Mouse (Mus musculus): Measurements from ENCODE around the gene Vps53.
"Not testable (repeated sequence)": the region's sequence is repeated elsewhere in the genome, so short reads cannot be mapped to it uniquely, and the experiment has no call there.

Vps53 gene

DNA sequence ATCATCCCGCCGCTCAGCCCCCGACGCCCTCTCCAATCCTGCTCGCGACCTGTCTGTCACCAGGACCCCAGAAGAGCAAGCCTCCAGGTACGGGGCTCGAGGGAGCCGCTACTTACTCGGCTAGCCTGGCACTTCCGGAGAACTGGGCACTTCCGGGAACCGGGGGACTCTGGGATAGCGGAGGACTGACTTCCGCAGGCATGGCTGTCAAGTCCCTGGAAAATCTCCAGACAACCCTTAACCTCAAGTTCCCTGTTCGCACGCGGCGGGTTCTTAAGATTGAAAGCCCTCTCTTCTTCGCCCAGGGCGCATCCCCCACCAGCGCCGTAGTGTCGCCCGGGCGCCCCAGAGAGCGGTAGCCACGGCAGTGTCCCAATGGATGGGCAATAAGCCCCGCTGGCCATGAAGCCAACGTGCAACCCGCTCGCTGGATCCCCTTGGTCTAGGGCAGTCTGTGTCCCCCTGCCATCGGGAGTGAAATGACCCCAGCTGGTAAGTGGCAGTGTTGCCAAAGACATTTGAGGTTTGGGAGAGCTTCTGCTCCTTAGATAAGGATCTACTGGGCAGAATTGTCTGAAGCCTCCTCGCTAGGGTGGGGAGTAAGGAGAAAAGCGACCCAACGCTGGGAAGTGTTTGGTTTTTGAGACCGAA lies at the start of gene Vps53, which contains the start of gene Fam57a:
Vps53 (minus strand) TSS at position 153 of the 651 bp plus-strand sequence.
Fam57a (plus strand) TSS at position 177 of the 651 bp plus-strand sequence.
- Histone ChIP-seq H3K27me3 (ENCODE audit: control insufficient read depth, insufficient read depth, low read length, poor library complexity, severe bottlenecking) (no peaks in the 10 kb centered on the region), H3K36me3 (ENCODE audit: control insufficient read depth, insufficient read depth, low read length, poor library complexity, severe bottlenecking) (no peaks in the 10 kb centered on the region)
- peak; percentile 68 for DNase-seq (ENCODE audit: low read depth, low spot score)

DNA sequence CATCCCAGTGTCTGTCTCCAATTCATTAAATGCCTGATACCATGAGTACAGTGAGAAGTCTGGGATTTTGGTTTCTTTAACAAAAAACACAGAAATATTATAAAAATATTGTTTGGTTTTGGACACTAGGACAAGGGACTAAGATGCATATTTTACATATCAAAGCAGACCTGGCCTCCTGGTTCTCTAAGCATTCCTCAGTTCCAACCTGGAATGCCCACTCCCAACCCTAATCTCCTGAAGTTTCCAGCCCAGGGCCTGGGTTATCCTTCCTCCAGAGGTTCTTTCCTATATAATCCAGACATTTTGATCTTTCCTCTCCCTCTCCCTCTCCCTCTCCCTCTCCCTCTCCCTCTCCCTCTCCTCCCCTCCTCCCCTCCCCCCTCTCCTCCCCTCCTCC lies 45.6 kb upstream of the Vps53 start:
- Histone ChIP-seq H3K27me3 (ENCODE audit: control insufficient read depth, insufficient read depth, low read length, poor library complexity, severe bottlenecking) (no peaks in the 10 kb centered on the region), H3K36me3 (ENCODE audit: control insufficient read depth, insufficient read depth, low read length, poor library complexity, severe bottlenecking) (peaks cover 8% of the 10 kb centered on the region; the same call in 1 of the 2 replicates)
- no peak for DNase-seq (ENCODE audit: low read depth, low spot score)

DNA sequence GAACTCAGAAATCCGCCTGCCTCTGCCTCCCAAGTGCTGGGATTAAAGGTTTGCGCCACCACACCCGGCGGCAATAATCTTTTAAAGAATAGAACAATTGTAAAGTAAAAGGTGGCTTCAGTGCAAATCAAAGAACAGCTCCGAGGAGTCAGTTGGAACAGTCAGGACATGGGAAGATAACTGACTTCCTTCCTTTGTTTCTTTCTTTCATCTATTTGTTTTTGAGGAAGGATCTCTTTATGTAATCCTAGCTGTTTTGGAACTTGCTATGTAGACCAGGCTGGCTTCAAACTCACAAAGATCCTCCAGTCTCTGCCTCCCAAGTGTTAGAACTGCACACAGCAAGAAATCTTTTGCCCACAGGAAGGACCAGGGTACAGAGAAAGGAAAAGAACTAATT lies 45.2 kb upstream of the Vps53 start:
- peaks cover 8% of the 10 kb centered on the region; the same call in 1 of the 2 replicates for H3K36me3 ChIP-seq (ENCODE audit: control insufficient read depth, insufficient read depth, low read length, poor library complexity, severe bottlenecking)
- no peak for DNase-seq (ENCODE audit: low read depth, low spot score)
- no peaks in the 10 kb centered on the region for H3K27me3 ChIP-seq (ENCODE audit: control insufficient read depth, insufficient read depth, low read length, poor library complexity, severe bottlenecking)

DNA sequence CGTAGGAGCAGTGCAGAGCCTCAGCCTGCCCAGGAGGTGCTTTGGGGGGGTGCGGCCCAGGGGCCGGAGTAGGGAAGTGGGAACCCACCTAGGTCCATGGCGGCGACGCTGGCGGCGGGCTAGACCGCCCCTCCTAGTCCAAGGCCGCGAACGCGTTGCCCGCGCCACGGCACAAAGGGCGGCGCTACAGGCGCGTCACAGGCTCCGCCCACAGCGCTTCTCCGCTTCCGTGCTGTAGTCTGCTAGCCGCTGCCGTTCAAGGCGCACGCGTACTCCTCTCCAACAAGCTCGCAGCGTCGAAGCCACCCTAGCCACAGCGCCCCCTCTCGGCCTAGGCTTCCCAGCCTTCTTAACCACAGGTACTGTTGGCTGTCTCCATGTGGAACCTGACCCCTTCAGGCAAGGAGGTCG lies 37.9 kb upstream of the Vps53 start, which contains the start of the genes Dbil5 and Gemin4:
Dbil5 (plus strand) TSS at position 219 of the 411 bp plus-strand sequence.
Gemin4 (minus strand) TSS at position 275 of the 411 bp plus-strand sequence.
- DNase-seq (ENCODE audit: low read depth, low spot score) = peak; percentile 99
- Histone ChIP-seq H3K27me3 (ENCODE audit: control insufficient read depth, insufficient read depth, low read length, poor library complexity, severe bottlenecking) (no peaks in the 10 kb centered on the region), H3K36me3 (ENCODE audit: control insufficient read depth, insufficient read depth, low read length, poor library complexity, severe bottlenecking) (0 out of 2 replicates have a peak, but pooled peaks cover 2% of the 10 kb centered on the region)

DNA sequence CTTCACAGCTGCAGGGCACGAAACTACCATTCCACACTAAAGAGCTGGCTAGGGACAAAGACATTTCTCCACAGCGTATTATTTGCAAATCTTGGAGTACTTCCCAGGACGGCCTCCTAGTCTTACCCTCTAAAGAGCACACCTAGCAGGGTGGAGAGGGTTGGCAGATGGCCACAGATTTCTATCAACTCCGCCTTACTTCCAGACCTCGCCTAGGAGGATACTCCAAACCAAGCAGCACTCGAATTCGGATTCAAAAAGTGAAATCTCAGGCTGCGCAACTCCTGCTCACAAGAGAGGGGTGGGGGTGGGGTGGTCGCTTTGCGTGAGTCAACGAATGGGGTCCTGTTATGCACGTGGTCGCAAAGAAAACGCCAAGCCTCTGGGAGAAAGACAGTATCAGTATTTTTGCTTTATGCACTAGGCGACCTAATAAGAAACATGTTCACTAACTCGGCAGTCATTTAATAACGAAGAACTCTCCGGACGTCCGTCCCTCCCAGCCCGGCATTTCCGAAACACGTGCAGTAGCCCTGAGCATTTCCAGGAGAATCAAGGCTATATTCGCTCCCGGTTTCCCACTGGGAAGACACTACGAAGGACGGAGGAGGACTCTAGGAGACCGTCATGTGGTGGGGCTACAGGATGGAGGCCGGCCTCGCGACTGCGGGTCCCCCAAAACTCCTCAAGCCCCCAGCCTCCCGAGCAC lies 37.4 kb upstream of the Vps53 start:
- no peak for DNase-seq (ENCODE audit: low read depth, low spot score)
- 0 out of 2 replicates have a peak, but pooled peaks cover 2% of the 10 kb centered on the region for H3K36me3 ChIP-seq (ENCODE audit: control insufficient read depth, insufficient read depth, low read length, poor library complexity, severe bottlenecking)
- no peaks in the 10 kb centered on the region for H3K27me3 ChIP-seq (ENCODE audit: control insufficient read depth, insufficient read depth, low read length, poor library complexity, severe bottlenecking)

DNA sequence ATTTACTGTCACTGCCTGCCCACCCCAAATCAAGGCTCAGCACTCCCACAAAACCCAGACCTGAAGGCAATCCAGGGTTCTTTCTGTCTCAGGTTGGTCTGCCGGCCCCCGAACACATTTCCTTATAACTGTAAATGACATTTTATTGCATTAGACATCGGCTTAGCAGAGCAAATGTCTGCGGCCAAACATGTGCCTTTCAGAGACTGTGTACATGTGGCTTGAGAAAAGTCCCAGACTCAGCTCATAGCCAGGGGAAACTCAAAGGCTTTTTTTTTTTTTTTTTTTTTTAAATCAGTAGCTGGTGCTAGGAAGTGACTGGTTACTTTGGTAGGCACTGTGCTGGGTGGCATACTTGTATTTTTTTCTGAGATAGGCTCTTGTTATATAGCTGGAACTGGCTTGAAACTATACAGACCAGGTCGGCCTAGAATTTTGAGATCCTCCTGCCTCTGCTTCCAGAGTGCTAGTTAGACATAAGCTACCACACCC lies 36.6 kb upstream of the Vps53 start:
- no peak for DNase-seq (ENCODE audit: low read depth, low spot score)
- Histone ChIP-seq H3K36me3 (ENCODE audit: control insufficient read depth, insufficient read depth, low read length, poor library complexity, severe bottlenecking) (0 out of 2 replicates have a peak, but pooled peaks cover 2% of the 10 kb centered on the region), H3K27me3 (ENCODE audit: control insufficient read depth, insufficient read depth, low read length, poor library complexity, severe bottlenecking) (no peaks in the 10 kb centered on the region)

GRCm38 (mm10) chr11:76215011-76215410 lies 35.6 kb upstream of the Vps53 start:
- no peak for DNase-seq (ENCODE audit: low read depth, low spot score)
- Histone ChIP-seq H3K36me3 (ENCODE audit: control insufficient read depth, insufficient read depth, low read length, poor library complexity, severe bottlenecking) (no peaks in the 10 kb centered on the region; the same call in 1 of the 2 replicates), H3K27me3 (ENCODE audit: control insufficient read depth, insufficient read depth, low read length, poor library complexity, severe bottlenecking) (no peaks in the 10 kb centered on the region)

DNA sequence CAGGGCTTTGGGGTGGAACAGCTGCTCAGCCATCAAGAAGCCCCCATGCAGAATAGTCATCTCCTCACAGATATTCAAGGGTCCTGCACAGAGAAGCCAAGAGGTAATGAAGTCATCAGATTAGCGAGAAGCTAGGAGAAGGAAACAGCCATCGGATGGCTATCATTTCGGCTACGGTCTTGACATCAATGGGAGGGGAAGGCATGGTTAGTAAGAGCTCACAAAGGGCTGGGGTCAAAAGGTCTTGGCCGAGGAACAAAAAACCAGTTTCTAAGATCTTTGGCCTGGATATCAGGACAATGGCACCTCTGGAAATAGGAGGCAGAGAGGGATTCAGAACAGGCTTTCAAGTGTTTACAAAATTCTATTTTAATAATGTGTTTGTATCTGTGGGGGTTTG lies 34.4 kb upstream of the Vps53 start:
- H3K36me3 ChIP-seq (ENCODE audit: control insufficient read depth, insufficient read depth, low read length, poor library complexity, severe bottlenecking) = no peaks in the 10 kb centered on the region; the same call in 1 of the 2 replicates
- no peak for DNase-seq (ENCODE audit: low read depth, low spot score)
- no peaks in the 10 kb centered on the region for H3K27me3 ChIP-seq (ENCODE audit: control insufficient read depth, insufficient read depth, low read length, poor library complexity, severe bottlenecking)

DNA sequence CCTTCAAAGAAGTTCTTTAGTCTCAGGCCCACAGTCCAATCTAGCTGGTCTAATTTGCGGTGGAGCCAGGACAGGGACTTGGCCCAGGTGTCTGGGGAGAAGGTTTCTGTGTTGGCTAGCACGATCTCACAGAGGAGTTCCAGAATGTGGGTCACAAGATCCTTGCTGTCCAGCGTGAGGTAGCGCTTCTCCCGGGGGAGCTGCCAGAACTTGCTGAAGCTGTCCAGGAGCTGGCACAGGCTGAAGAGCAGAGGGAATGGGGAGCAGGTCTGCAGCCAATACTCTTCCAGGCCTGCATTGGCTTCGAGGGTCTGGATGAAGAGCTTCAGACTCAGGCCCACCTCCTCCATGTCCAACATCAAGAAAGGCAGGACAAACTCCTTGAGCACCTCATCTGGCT lies 32.1 kb upstream of the Vps53 start:
- H3K27me3 ChIP-seq (ENCODE audit: control insufficient read depth, insufficient read depth, low read length, poor library complexity, severe bottlenecking); DNase-seq (ENCODE audit: low read depth, low spot score); H3K36me3 ChIP-seq (ENCODE audit: control insufficient read depth, insufficient read depth, low read length, poor library complexity, severe bottlenecking): not testable (repeated sequence)

GRCm38 (mm10) chr11:76210228-76210985 lies 31.0 kb upstream of the Vps53 start:
- Histone ChIP-seq H3K27me3 (ENCODE audit: control insufficient read depth, insufficient read depth, low read length, poor library complexity, severe bottlenecking) (no peaks in the 10 kb centered on the region), H3K36me3 (ENCODE audit: control insufficient read depth, insufficient read depth, low read length, poor library complexity, severe bottlenecking) (no peaks in the 10 kb centered on the region; the same call in 1 of the 2 replicates)
- no peak for DNase-seq (ENCODE audit: low read depth, low spot score)

GRCm38 (mm10) chr11:76206793-76207192 lies 27.3 kb upstream of the Vps53 start:
- no peaks in the 10 kb centered on the region for H3K27me3 ChIP-seq (ENCODE audit: control insufficient read depth, insufficient read depth, low read length, poor library complexity, severe bottlenecking)
- no peaks in the 10 kb centered on the region; the same call in 1 of the 2 replicates for H3K36me3 ChIP-seq (ENCODE audit: control insufficient read depth, insufficient read depth, low read length, poor library complexity, severe bottlenecking)
- no peak for DNase-seq (ENCODE audit: low read depth, low spot score)

DNA sequence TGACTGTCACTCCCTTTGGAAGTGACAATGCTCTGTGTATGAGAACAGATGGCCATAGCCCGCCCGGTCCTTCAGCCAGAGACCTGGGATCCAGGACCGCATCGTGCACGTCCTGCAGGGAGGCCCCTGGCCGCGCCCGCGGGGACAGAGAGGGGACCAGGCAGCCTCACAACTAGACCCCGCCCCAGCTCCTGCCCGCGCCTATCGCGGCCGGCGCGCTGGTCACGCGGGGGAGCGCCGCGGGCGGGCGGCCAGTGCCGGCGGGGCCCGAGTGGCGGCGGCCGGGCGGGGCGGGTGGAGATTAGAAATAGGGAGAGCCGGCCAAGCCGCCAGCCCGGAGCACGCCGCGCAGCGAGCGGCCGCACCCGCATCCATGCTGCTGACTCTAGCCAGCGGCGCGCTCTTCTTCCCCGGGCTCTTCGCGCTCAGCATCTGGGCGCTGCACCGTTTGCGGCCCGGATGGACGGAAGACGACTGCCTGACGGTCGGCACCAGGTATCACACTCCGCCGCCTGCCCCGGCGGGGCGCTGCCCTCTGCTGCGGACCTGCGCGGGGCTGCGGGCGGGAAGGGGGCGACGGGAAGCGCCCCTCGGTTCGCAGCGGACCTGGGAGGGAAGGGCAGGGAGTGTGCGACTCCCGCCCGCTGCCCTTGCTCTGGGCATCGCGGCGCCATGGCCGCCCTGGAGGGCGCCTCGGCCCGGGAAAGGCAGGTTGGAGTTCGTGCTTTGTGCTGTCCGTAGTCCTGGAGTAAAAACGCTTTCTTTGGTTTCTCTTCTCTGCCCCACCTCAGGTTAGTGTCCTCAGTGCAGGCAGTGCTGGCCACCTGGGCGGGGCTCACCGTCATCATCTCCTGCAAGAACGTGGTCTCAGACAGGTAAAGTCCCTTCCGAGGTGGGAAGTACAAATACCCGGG lies 22.6 kb upstream of the Vps53 start:
- Histone ChIP-seq H3K36me3 (ENCODE audit: control insufficient read depth, insufficient read depth, low read length, poor library complexity, severe bottlenecking) (no peaks in the 10 kb centered on the region), H3K27me3 (ENCODE audit: control insufficient read depth, insufficient read depth, low read length, poor library complexity, severe bottlenecking) (no peaks in the 10 kb centered on the region)
- peak; percentile 59 for DNase-seq (ENCODE audit: low read depth, low spot score)

- Histone ChIP-seq H3K27me3 (ENCODE audit: control insufficient read depth, insufficient read depth, low read length, poor library complexity, severe bottlenecking) (no peaks in the 10 kb centered on the region), H3K36me3 (ENCODE audit: control insufficient read depth, insufficient read depth, low read length, poor library complexity, severe bottlenecking) (no peaks in the 10 kb centered on the region)
- no peak for DNase-seq (ENCODE audit: low read depth, low spot score)
Observed at GRCm38 (mm10) chr11:76196977-76197469, 17.6 kb upstream of the Vps53 start.

Data from splenic B cell, adult 2 months (primary cell).